Mouse (Mus musculus): ENCODE measurements around the gene Ttbk1.

Gene Ttbk1

DNA sequence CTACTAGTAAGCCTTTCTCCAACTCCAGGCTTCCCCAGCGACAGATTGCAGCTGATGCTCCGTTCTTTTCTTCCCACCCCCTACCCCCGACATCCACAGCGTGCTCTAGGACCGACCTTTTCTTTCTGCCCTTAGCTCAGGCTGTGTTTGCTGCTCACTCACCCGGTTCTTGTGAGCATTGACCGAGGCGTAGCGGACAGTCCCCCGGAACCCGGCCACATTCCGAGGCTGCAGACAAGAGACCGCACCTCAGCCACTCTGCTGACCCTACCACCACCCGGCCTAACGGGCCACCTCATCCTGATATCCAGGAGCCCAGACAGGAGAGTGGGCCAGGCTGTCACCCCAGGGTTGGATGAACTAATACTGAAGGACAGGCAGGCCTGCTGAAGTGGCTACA, 10.2 kb downstream of the Ttbk1 start:
- no peak for DNase-seq (ENCODE audit: low read depth, low spot score)

DNA sequence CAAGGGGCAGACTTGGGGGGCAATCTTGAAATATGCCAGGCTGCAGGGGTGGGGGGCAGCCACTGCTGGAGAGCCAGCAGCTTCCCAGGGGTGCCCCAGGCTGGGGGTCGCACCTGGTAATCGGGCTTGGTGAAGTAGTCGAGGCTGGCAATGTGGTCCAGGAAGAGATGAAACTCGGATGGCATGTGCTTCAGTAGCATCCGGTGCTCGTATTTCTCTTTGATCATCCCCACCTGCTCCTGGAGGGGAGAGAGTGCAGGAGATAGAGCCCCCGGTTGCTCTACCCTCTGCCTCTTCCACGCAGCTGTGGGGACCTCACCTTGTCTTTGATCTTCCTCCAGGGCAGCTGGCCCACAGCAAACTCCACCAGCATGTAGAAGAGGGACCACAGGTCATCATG, 10.9 kb downstream of the Ttbk1 start:
- no peak for DNase-seq (ENCODE audit: low read depth, low spot score)

GRCm38 (mm10) chr17:46467830-46468229, 19.6 kb downstream of the Ttbk1 start:
- no peak for DNase-seq (ENCODE audit: low read depth, low spot score)

DNA sequence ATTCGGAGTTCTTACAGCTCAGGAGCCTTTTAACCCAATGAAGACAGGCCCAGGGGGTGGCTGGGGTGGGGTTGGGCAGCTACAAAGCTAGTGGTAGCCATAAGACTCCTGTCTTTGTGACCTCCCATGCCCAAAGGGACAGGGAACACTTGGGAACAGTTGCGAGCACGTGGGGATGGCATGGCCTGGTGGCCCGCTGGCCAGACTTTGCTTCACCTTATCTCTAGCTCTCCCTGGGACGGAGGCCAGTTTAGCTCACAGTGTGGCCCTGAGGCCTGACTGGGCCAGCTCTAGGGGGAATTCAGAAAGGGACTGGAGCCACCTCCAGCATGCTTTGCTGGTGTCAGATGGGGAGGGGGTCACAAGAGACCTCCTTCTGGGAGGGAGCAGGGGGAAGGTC, 25.2 kb downstream of the Ttbk1 start:
- no peak for DNase-seq (ENCODE audit: low read depth, low spot score)

GRCm38 (mm10) chr17:46461347-46461746, 26.1 kb downstream of the Ttbk1 start:
- DNase-seq (ENCODE audit: low read depth, low spot score): no peak

- DNase-seq (ENCODE audit: low read depth, low spot score): no peak
These were observed 26.8 kb downstream of the Ttbk1 start for GRCm38 (mm10) chr17:46460673-46461072.

DNA sequence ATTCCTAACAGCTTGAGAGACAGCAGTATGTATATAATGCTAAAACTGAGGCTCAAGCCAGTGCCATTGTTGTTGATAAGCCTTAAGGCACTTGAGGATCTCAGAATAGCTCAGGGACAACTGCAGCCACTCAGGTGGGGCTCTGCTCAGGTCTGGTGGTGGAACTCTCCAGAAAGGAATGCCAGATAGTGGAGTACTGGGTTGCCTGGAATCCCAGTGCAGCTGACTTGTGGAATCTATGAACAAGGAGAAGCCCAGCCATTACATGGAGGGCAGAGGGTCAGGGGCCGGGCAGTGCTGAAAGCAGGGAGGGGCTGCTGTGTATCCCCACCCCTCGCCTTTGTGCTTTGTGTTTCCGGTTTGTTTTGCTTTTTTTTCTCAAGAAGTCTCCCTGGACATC, 29.0 kb downstream of the Ttbk1 start:
- DNase-seq (ENCODE audit: low read depth, low spot score): no peak

DNA sequence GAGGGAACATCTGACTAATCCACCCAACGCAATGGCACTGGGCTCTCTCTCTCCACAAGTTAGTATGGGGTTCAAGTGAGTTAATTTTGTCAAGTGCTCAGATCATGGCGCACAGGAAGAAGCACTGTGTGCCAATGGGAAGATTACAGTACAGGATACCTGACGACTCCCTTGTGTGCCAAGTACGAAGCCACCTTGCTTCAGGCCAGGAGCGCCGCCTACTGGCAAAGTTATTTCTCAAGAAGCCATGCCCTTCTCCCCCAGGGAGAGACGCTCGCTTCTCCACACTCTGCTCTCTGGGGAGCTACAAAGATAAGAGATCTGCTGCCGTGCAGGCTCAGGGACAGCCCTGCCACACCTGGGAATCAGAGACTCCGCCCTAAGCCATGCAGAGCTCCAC, 29.7 kb downstream of the Ttbk1 start:
- DNase-seq (ENCODE audit: low read depth, low spot score): peak; percentile 64

DNA sequence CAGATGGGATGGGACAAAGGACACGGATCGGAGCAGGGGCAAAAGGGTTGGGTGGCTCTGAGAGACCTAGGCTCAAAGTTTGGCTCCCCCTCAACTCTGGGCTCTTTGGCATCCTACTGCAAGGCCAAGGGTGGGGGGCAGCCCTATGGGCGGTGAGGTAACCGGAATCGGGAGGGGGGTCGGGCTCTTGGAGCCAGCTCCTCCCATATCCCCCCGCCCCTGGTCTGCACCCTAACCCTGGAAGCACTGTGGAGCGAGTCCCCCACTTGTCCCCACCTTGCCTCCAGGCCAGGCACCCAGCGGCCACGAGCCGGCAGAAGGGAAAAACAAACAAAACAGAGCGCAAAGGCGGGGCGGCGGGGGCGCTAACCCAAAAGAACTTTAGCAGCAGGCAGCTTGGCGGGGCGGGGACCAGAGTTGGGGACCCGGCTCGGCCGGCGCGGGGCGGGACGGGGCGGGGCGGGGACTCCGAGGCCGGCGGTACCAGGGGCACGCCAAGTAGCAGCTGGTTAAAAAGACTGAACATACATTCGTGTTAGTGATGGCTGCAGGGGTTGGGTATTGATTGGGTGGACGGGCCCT, 32.3 kb downstream of the Ttbk1 start:
- DNase-seq (ENCODE audit: low read depth, low spot score): peak; percentile 21

DNA sequence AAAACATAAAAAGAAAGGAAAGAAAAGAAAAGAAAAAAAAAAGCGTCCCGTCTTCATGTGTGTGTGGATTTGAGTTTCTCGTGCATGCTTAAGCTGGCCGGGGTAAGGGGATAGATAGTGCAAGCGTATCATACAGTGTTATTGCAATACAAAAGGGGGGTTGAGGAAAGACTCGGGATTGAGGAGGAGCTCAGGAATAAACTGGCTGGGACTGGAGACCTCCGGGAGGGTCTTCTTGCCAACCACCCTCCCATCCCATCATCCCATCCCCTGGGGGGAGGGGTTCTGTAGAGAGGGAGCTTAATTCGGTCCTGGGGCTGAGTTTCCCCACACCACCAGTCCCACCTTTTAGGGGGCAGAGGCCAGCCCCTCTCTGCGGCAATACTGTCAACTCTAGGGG, 32.9 kb downstream of the Ttbk1 start:
- no peak for DNase-seq (ENCODE audit: low read depth, low spot score)

DNA sequence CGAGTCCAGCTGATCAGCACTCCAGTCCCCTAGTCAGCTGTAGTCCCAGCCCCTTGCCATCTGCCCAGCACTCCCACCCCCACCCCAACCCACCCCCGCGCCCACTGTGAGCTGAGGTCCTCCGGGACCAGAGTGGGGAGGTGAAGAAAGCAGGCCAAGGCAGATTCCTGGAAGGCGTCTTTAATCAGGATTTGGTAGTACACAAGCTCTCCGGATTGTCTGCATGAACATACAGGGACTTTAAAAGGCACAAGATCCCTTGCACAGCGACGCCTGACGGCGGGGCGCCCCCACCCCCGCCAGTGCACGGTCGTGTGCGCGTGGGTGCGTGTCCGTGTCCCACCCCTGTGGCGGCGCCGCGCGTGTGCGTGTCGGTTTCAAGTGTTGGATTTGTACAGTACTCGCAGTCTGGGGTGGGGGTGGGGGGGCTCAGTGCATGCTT, 33.5 kb downstream of the Ttbk1 start:
- DNase-seq (ENCODE audit: low read depth, low spot score): peak; percentile 20

DNA sequence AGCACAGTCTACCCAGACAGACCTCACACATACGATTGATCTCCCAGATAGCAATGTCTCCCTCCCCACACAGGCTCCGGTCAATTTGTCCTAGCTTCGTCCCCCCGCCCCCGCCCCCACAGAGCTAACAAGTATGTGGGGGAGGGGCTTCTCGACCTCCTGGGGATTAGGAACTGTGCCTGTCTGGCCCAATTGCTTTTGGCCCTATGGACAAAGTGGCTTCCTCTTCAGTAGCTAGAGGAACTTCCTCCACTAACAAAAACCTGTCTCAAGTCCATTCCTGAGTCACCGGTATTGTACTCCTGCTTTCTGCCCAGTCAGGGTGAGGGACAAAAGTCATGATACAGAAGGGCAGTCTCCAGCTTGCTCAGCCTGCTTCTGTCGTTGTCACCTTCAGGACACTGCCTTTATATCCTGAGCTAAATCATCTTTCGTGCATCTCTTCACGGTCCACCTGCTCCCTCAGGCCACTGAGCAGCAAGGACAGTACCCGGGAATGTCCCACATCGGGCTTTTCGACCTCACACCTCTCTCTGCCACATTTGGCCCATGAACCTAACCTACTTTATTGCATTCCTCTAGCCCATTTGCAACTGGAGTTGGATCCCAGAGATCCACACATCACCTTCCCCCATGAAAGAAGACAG, 34.0 kb downstream of the Ttbk1 start:
- no peak for DNase-seq (ENCODE audit: low read depth, low spot score)

DNA sequence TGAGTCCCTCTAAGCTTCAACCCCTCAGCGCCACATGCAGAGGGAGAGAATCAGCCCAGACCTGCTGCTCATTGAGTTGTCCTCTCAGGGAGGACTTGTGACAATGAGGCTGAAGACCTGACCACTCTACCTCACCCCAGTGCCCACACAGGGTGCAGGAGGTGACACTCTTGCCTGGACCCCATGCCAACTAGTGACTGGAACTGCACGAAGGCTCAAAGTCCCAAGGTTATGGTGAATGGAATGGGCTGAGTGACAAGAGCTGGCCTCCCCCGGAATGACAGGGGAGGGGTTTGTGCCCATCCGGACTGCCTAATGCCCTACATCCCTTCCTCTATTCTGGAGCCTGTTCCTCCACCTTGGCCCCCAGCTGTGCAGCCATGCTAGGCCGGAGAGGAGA, 34.8 kb downstream of the Ttbk1 start:
- DNase-seq (ENCODE audit: low read depth, low spot score): no peak

DNA sequence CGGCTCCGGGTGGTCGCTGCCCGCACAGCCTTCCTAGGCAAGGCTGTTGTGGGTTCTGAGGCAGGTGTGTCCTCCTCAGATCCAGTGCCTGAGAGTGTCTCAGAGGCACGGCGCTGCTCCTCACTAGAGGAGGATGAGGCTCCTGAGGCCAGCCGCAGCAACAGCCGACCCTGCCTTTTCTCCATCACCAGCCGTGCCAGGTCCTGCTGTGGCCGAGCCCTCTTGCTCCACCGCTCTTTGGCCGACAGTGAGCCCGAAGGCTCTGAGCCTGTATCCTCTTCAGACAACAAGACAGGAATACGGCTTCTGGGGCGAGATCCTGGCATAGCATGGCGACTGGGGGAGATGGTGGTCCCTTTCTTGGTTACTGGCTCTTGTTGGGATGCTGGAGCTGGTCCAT, 41.2 kb downstream of the Ttbk1 start:
- DNase-seq (ENCODE audit: low read depth, low spot score): no peak

GRCm38 (mm10) chr17:46444839-46445579, 42.5 kb downstream of the Ttbk1 start:
- no peak for DNase-seq (ENCODE audit: low read depth, low spot score)

GRCm38 (mm10) chr17:46439176-46439575, 48.3 kb downstream of the Ttbk1 start:
- DNase-seq (ENCODE audit: low read depth, low spot score): no peak

- no peak for DNase-seq (ENCODE audit: low read depth, low spot score)
These were observed 49.1 kb downstream of the Ttbk1 start, which contains the start of gene Slc22a7 for GRCm38 (mm10) chr17:46438298-46438873. Slc22a7 (minus strand) TSS chr17:46438457.

GRCm38 (mm10) chr17:46436672-46437366, 50.7 kb downstream of the Ttbk1 start:
- DNase-seq (ENCODE audit: low read depth, low spot score): peak; percentile 45

DNA sequence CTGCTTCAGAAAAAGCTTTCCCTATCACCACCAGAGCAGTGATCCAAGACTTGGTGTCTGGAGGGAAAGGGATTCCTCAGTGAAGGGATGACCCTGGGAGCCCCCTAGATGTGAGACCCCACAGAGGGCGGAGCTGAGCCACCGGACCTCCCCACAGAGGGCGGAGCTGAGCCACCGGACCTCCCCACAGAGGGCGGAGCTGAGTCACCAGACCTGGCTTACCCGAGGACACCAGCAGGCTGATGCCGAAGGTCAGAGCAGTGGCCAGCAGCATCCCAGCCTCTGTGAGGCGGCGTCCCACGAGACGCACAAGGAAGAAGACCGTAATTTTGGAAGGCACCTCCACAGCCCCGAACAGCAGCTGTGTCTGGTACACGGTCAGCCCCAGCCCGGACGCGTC, 53.8 kb downstream of the Ttbk1 start:
- no peak for DNase-seq (ENCODE audit: low read depth, low spot score)

DNA sequence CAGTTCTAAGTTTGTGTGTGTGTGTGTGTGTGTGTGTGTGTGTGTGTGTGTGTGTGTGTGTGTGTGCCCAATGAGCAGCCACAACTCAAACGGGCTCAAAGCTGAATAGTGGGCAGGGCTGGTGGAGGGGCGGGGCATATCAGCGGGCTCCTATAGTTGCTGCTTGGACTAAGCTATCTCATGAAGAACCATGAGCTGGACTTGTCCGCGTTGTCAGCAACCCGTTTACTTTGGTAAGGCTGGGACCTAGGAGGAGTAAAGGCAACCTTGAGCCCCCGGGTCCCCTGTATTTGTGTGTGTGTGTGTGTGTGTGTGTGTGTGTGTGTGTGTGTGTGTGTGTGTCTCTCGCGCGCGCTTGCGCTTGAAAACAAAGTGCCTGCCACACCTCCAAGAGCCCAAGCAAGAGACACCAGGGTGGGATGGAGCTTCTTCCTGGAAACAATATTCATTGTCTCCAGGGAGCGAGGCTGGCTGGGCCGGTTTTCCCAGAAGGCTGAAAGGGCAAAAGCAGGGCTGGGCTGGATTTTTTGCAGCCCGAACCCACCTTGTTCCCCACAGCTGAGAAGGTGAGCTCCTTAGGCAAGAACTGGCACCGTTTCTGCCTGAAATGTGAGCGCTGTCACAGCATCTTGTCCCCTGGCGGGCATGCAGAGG, 58.6 kb downstream of the Ttbk1 start, which contains the start of gene Crip3:
Gene Crip3 (plus strand): TSS at position 166 of the 654 bp plus-strand sequence.
- DNase-seq (ENCODE audit: low read depth, low spot score): no peak

GRCm38 (mm10) chr17:46426496-46426895, 61.0 kb downstream of the Ttbk1 start:
- DNase-seq (ENCODE audit: low read depth, low spot score): no peak
